Comparison of ENCODE assay signal across 24 mouse cellular contexts in the genomic region with DNA sequence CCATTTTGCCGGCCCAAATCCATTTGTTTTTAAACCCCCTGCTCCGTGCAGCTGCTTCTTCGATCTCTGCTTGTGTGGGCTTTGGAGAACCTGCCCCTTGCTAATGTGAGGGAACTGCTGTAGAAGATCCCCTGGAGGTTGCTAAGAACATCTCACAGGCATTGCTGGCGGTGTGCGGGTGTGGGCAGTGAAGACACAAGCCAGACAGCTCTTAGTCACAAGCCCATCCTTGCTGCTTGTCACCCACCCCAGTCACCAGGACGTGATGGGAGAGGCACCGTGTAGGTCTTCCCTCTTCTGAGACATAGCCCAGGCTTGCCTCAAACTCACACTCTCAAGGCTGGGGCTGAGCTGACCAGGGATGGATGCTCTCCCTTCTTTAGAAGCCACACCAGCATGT. TPM values are rescaled to one million over a fixed set of nuclear protein-coding genes. Genes with fewer than 3 reads are reported as not detected.
DNase-seq lines count a peak whose midpoint lies in the region; ATAC-seq lines count a peak whose summit lies in the region.
"Had no signal": no experiment of that assay in that cellular context is flagged by ENCODE, and none has a peak within 500 bp of the region (broad histone marks: within the 10 kb centered on the region; RNA-seq: fewer than 3 reads in every experiment).

No protein-coding gene starts in this region.

- no peaks in the 10 kb centered on the region for H3K9me3 ChIP-seq in forebrain, embryonic 13.5 days (replicated peaks)
- no peaks in the 10 kb centered on the region for H3K9me3 ChIP-seq in forebrain, embryonic 11.5 days (ENCODE audit: control insufficient read depth, low read length)
- H3K9me3 ChIP-seq in hindbrain, embryonic 10.5 days = no peaks in the 10 kb centered on the region
- no peaks in the 10 kb centered on the region for H3K9me3 ChIP-seq in hindbrain, embryonic 16.5 days (ENCODE audit: control insufficient read depth, low read length)
- H3K9me3 ChIP-seq: hindbrain, embryonic 13.5 days; limb, embryonic 10.5 days; liver, embryonic 15.5 days; neural tube, embryonic 15.5 days had no signal

- no peak overlapping the region for H3K27ac ChIP-seq in forebrain, embryonic 13.5 days
- H3K27ac ChIP-seq in forebrain, embryonic 11.5 days (ENCODE audit: low read depth, low read length) = no peak overlapping the region
- H3K27ac ChIP-seq in hindbrain, embryonic 10.5 days = peak overlapping the region; percentile 40; the same call in 1 of the 2 replicates
- H3K27ac ChIP-seq in hindbrain, embryonic 16.5 days (ENCODE audit: low read depth, low read length) = no peak overlapping the region
- H3K27ac ChIP-seq: hindbrain, embryonic 13.5 days; limb, embryonic 10.5 days; liver, embryonic 15.5 days; neural tube, embryonic 15.5 days; stomach, postnatal 0 days had no signal

- peaks cover 71% of the 10 kb centered on the region for H3K36me3 ChIP-seq in forebrain, embryonic 13.5 days (ENCODE audit: poor library complexity, severe bottlenecking)
- peaks cover 3% of the 10 kb centered on the region; the same call in 1 of the 2 replicates for H3K36me3 ChIP-seq in forebrain, embryonic 11.5 days (ENCODE audit: control insufficient read depth, insufficient read depth, low read length)
- peaks cover 100% of the 10 kb centered on the region for H3K36me3 ChIP-seq in hindbrain, embryonic 10.5 days
- H3K36me3 ChIP-seq in hindbrain, embryonic 16.5 days (ENCODE audit: control insufficient read depth, insufficient read depth, low read length) = no peaks in the 10 kb centered on the region
- H3K36me3 ChIP-seq: liver, embryonic 15.5 days; neural tube, embryonic 15.5 days had no signal

- no peaks in the 10 kb centered on the region for H3K27me3 ChIP-seq in forebrain, embryonic 13.5 days
- H3K27me3 ChIP-seq in forebrain, embryonic 11.5 days (ENCODE audit: control insufficient read depth, insufficient read depth, low read length) = no peaks in the 10 kb centered on the region
- no peaks in the 10 kb centered on the region for H3K27me3 ChIP-seq in hindbrain, embryonic 10.5 days (ENCODE audit: insufficient read depth, poor library complexity, severe bottlenecking)
- no peaks in the 10 kb centered on the region for H3K27me3 ChIP-seq in hindbrain, embryonic 16.5 days (replicated peaks; ENCODE audit: control insufficient read depth, insufficient read depth, low read length)
- H3K27me3 ChIP-seq: hindbrain, embryonic 13.5 days; liver, embryonic 15.5 days; neural tube, embryonic 15.5 days had no signal

- no peak overlapping the region for H3K4me2 ChIP-seq in forebrain, embryonic 13.5 days
- H3K4me2 ChIP-seq in forebrain, embryonic 11.5 days (ENCODE audit: low read depth, low read length, severe bottlenecking) = no peak overlapping the region
- H3K4me2 ChIP-seq in hindbrain, embryonic 16.5 days (ENCODE audit: low read length) = no peak overlapping the region
- H3K4me2 ChIP-seq: heart, embryonic 11.5 days; hindbrain, embryonic 13.5 days; liver, embryonic 15.5 days; neural tube, embryonic 15.5 days had no signal

- no peak for DNase-seq in forebrain, embryonic 11.5 days (ENCODE audit: low spot score)
- DNase-seq in hindbrain, embryonic 10.5 days (ENCODE audit: low spot score) = no peak
- DNase-seq in right cerebral cortex, adult 18-20 months = peak; percentile 77
- no peak for DNase-seq in right cerebral cortex, postnatal 14 days
- no peak for DNase-seq in urinary bladder, postnatal 36 days (ENCODE audit: low spot score in 2 of 2)
- DNase-seq: adrenal gland, postnatal 25 days; cerebellum, adult 9-10 months; gastrocnemius, postnatal 10 days; heart, postnatal 10 days; kidney, adult 18-20 months; kidney, postnatal 4 days; liver; thymus, adult 2 months; thymus, postnatal 4 days had no signal

- H3K4me3 ChIP-seq in forebrain, embryonic 13.5 days = no peak overlapping the region
- H3K4me3 ChIP-seq in forebrain, embryonic 11.5 days (ENCODE audit: low read depth, low read length) = no peak overlapping the region
- no peak overlapping the region for H3K4me3 ChIP-seq in hindbrain, embryonic 10.5 days
- H3K4me3 ChIP-seq in hindbrain, embryonic 16.5 days (ENCODE audit: low read length) = no peak overlapping the region
- H3K4me3 ChIP-seq: hindbrain, embryonic 13.5 days; limb, embryonic 10.5 days; liver, embryonic 15.5 days; neural tube, embryonic 15.5 days had no signal

- ATAC-seq in forebrain, embryonic 13.5 days = no peak
- no peak for ATAC-seq in forebrain, embryonic 11.5 days (replicated peaks; ENCODE audit: low FRiP score)
- ATAC-seq in hindbrain, embryonic 16.5 days = no peak
- ATAC-seq: CD4-positive, CD25-positive, alpha-beta regulatory T cell, adult 4 months; inflammation-experienced regulatory T-cells, adult 6 months had no signal

- H3K9ac ChIP-seq in forebrain, embryonic 13.5 days = peak overlapping the region; percentile 16; the same call in 1 of the 2 replicates
- H3K9ac ChIP-seq in forebrain, embryonic 11.5 days (ENCODE audit: low read length) = no peak overlapping the region
- H3K9ac ChIP-seq in hindbrain, embryonic 16.5 days (ENCODE audit: low read depth, low read length) = no peak overlapping the region
- H3K9ac ChIP-seq: liver, embryonic 15.5 days; neural tube, embryonic 15.5 days had no signal

- peaks cover 72% of the 10 kb centered on the region for H3K4me1 ChIP-seq in forebrain, embryonic 13.5 days
- H3K4me1 ChIP-seq in forebrain, embryonic 11.5 days (replicated peaks; ENCODE audit: control insufficient read depth, insufficient read depth, low read length) = peaks cover 16% of the 10 kb centered on the region
- peaks cover 99% of the 10 kb centered on the region for H3K4me1 ChIP-seq in hindbrain, embryonic 10.5 days (replicated peaks)
- peaks cover 42% of the 10 kb centered on the region for H3K4me1 ChIP-seq in hindbrain, embryonic 16.5 days (ENCODE audit: control insufficient read depth, insufficient read depth, low read depth, low read length)

- WGBS in forebrain, embryonic 13.5 days = 66% methylated on average over 7 of the region's 7 CpGs
- 70% methylated on average over 7 of the region's 7 CpGs for WGBS in forebrain, embryonic 11.5 days
- 51% methylated on average over 7 of the region's 7 CpGs for WGBS in hindbrain, embryonic 10.5 days
- 45% methylated on average over 7 of the region's 7 CpGs for WGBS in hindbrain, embryonic 16.5 days

RNA-seq across cellular contexts. Expression of gene Mn1, which starts 20.0 kb away (rescaled TPM):
- 81.0 and 89.3 TPM in 2 replicates for polyA plus RNA-seq in forebrain, embryonic 13.5 days (2015; fragmentation: Nextera tagmentation; extraction: Ambion mirVana)
- 50.9 and 51.9 TPM in 2 replicates for polyA plus RNA-seq in forebrain, embryonic 11.5 days (2014; fragmentation: Nextera tagmentation; extraction: Ambion mirVana)
- polyA plus RNA-seq in hindbrain, embryonic 10.5 days (2016; fragmentation: Nextera tagmentation; extraction: Ambion mirVana) = 55.9 and 65.1 TPM in 2 replicates
- 22.3 and 35.8 TPM in 2 replicates for polyA plus RNA-seq in hindbrain, embryonic 16.5 days (2015; fragmentation: Nextera tagmentation; extraction: Ambion mirVana)
- polyA plus RNA-seq: CD4-positive, CD25-positive, alpha-beta regulatory T cell, adult 4 months; inflammation-experienced regulatory T-cells, adult 6 months had no signal
